Mouse (Mus musculus): ENCODE results near the gene Prss12.

- TF ChIP-seq CTCF (IDR thresholded peaks at IDR 0.05; ENCODE audit: low read depth), result no peak
- TF ChIP-seq EP300 (IDR thresholded peaks at IDR 0.05; ENCODE audit: low read depth), result no peak
Measured at GRCm38 (mm10) chr3:123504783-123505182, 58.1 kb downstream of the Prss12 start.

Data from heart, postnatal 0 days (tissue).